Mouse (Mus musculus): Measurements from ENCODE around the gene Gm43951. TPM values are rescaled to one million over a fixed set of nuclear protein-coding genes. Genes with fewer than 3 reads are reported as not detected.
A peak's percentile ranks its signal among the peaks of the same experiment; 100 is the strongest.

Gene Gm43951
- total RNA-seq (2021) = 1 to 10 TPM; 1.3 to 1.7 TPM
- long read RNA-seq, experiment 1 = 0 reads
- long read RNA-seq, experiment 2 = 0 reads

- DNase-seq (ENCODE audit: low spot score in 2 of 2) = peak in 1 of 2 experiments; percentile 10
Observed at GRCm38 (mm10) chr11:72206341-72207203, at the start of gene Gm43951. Gm43951 (minus strand) TSS chr11:72206840.

- no peak for DNase-seq (ENCODE audit: low spot score in 2 of 2)
Observed at GRCm38 (mm10) chr11:72256441-72256840, 49.8 kb upstream of the Gm43951 start.

- no peak for DNase-seq (ENCODE audit: low spot score in 2 of 2)
Observed at GRCm38 (mm10) chr11:72255629-72256028, 49.0 kb upstream of the Gm43951 start.

DNA sequence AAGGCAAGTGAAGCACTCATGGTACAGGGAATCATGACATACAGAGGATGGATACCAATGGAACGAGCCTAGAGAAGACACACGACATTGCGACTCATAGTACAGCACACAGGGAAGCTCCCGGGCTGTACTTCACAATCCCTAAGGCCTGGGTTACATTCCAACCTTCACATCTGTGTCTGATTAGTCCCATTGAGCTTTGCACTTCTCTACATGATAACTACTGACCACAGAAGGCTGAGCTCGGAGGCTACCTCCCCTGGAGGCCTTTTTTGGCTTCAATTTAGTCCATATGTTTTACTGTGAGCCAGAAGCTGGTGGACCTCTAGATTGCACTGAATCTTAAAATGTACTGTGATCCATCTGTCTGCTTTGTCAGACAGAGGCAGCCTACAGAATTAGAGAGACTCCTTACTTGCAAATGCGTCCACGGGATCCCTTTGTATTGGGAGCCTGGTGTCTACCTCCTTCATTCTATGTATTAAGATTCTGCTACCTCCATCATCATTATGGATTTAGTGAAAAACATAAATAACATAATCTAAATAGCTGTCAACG lies 38.6 kb upstream of the Gm43951 start:
- no peak for DNase-seq (ENCODE audit: low spot score in 2 of 2)

- no peak for DNase-seq (ENCODE audit: low spot score in 2 of 2)
Observed at GRCm38 (mm10) chr11:72240062-72240860, 33.6 kb upstream of the Gm43951 start.

- no peak for DNase-seq (ENCODE audit: low spot score in 2 of 2)
Observed at GRCm38 (mm10) chr11:72234013-72234412, 27.4 kb upstream of the Gm43951 start.

DNA sequence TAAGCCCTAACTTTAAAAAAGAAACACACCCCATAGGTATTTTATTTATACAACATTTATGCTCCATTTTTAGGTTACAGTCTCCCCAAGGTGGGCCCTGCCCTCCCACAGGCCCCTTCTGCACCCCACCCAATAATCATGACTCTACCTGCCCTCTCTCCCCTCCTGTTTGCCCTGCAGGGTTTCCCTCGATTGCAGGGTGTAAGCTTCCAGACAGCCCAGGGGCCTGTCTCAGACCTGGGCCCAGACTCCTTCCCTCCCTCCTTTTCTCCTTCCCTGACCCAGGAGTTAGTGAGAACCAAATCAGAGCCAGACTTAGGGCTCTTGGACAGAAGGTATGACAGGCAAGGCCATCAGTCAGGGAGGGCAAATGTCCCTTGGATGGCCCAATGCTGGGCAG lies 26.4 kb upstream of the Gm43951 start:
- no peak for DNase-seq (ENCODE audit: low spot score in 2 of 2)

GRCm38 (mm10) chr11:72232068-72232467 lies 25.4 kb upstream of the Gm43951 start:
- DNase-seq (ENCODE audit: low spot score in 2 of 2) = no peak

GRCm38 (mm10) chr11:72228513-72228912 lies 21.9 kb upstream of the Gm43951 start:
- no peak for DNase-seq (ENCODE audit: low spot score in 2 of 2)

DNA sequence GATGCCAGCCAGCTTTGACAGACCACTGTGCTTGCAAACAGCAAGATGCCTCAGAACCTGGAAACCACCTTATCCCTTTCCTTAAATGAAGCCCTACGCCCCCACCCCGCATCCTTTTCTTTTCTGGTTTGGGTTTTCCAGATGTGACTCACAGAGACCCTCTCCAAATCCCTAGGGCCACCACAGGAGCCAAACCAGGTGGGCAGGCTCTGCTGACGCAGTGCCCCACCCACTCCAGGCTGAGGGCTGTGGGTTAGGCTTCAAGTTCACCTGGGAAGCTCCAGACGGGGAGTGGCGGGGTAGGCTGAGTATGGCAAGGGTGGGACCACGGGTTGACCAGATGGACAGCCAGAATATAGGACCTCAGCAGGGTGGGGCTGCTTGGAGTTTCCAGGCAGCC lies 20.3 kb upstream of the Gm43951 start:
- no peak for DNase-seq (ENCODE audit: low spot score in 2 of 2)

DNA sequence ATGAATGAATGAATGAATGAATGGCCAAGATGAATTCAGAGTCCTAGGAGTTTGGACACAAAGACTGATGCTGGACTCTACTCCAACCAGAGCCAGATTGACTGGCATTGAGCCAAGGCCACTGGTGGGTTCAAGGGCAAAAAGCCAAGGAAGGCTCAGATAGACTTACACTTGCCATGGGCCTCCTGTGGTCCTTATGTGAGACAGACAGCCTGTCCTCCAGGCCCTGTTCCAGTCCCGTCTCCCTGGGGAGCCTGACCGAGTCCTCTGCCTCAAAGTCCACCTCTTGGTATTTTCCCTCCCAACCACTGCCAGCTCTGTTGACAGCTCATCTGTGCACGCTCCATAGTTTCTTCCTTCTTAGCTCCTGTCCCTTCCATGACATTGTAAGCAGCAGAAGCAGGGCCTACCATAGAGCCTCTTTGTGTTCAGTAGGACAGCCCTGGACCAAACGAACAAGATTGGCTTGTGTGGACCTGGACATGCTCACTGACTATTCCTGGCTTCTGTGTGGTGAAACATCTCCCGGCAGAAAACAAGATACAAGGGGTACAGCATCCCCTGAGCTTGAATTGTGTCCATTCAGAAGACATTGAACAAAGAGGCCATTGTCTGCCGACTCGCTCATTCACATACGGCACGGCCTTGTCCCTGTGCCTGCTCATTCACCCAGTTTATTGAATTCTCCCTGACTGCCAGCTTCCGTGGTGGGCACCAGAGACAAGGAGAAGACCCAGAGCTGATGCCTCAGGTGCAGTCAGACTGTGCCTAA lies 19.6 kb upstream of the Gm43951 start:
- DNase-seq (ENCODE audit: low spot score in 2 of 2) = no peak

GRCm38 (mm10) chr11:72224865-72225264 lies 18.2 kb upstream of the Gm43951 start:
- peak; percentile 39 for DNase-seq (ENCODE audit: low spot score in 2 of 2)

GRCm38 (mm10) chr11:72223414-72223813 lies 16.8 kb upstream of the Gm43951 start:
- no peak for DNase-seq (ENCODE audit: low spot score in 2 of 2)

DNA sequence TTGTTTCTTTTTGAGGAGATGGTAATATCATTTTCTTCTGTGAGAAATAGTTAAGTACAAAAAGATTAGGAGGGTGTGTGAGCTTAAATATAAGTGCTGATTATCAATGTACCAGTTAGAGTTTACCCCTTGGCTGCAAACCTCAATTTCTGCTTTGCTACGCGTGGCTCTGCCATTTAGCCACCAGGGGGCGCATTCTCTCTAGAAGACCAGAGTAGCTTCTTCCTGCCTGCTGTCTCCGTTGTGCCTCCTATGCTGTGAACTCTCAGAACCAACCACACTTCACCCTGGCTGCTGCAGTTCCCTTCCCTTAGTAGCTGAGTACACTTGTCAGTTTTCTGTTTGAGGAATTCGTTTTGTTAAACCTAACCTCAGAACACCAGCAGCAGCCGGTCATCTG lies 14.6 kb upstream of the Gm43951 start:
- DNase-seq (ENCODE audit: low spot score in 2 of 2) = peak in 1 of 2 experiments; percentile 53

DNA sequence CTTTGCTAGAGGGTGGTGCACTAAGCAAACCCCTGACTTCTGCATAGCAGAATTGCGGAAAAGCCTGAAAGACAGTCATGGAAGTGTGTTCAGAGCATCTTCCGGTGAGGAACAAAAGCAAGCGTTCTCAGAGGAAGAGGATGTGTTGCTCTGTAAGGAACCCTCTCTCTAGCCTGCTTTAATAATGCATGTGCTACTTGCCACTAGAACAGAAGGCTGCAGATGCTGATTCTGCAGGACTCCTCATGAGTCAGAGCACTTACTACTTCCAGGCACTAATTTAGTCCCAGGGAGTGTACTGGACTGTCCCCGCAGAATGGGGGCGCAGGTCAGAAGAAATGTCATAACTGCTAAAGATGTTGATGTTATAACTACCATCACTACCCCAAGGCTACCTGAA lies 10.5 kb upstream of the Gm43951 start:
- no peak for DNase-seq (ENCODE audit: low spot score in 2 of 2)

GRCm38 (mm10) chr11:72215410-72215797 lies 8.8 kb upstream of the Gm43951 start, which contains the start of gene Med31:
Med31 (minus strand) TSS chr11:72215592.
- DNase-seq (ENCODE audit: low spot score in 2 of 2) = peak; percentile 35 to 44

- DNase-seq (ENCODE audit: low spot score in 2 of 2) = peak; percentile 76 to 90
Observed at GRCm38 (mm10) chr11:72214591-72215409, 8.2 kb upstream of the Gm43951 start.

GRCm38 (mm10) chr11:72207834-72208377 lies 1.3 kb upstream of the Gm43951 start:
- DNase-seq (ENCODE audit: low spot score in 2 of 2) = no peak

- DNase-seq (ENCODE audit: low spot score in 2 of 2) = peak; percentile 59 to 75
Observed at GRCm38 (mm10) chr11:72207204-72207833, 679 bp upstream of the Gm43951 start, which contains the start of the genes 4933427D14Rik and Txndc17. 4933427D14Rik (minus strand) TSS chr11:72207459. Txndc17 (plus strand) TSS chr11:72207547.
